Mouse (Mus musculus) embryonic facial prominence, embryonic 14.5 days (tissue): ENCODE data around the gene Pms2. TPM values are rescaled to one million over a fixed set of nuclear protein-coding genes. Genes with fewer than 3 reads are reported as not detected.

Experiments
- ATAC-seq: fragments of 200-750 bp; cut with Nextera tagmentation; 2 replicates; pipeline ENCODE4 v1.8.0; 2017; ENCODE audit warnings: low read depth, moderate number of reproducible peaks, moderate TSS enrichment
- DNase-seq: peaks from one replicate; pipeline ENCODE4 v3.0.0-alpha.2; 2015; ENCODE audit warnings: low spot score
- H3K27ac ChIP-seq: fragments of 300-500 bp; sonication (generic); replicated peaks from 2 replicates; pipeline ENCODE4 v1.5.1; 2014; ENCODE audit warnings: low read depth, mild to moderate bottlenecking, low read length, moderate library complexity
- H3K27me3 ChIP-seq: fragments of 300-500 bp; sonication (generic); replicated peaks from 2 replicates; pipeline ENCODE4 v1.6.1; 2014; ENCODE audit warnings: low read length; ENCODE audit not compliant: control insufficient read depth, insufficient read depth
- H3K36me3 ChIP-seq: fragments of 300-500 bp; sonication (generic); 2 replicates; pipeline ENCODE4 v1.6.1; 2014; ENCODE audit warnings: low read length, mixed read lengths; ENCODE audit not compliant: control insufficient read depth, insufficient read depth
- H3K4me1 ChIP-seq: fragments of 300-500 bp; sonication (generic); 2 replicates; pipeline ENCODE4 v1.6.1; 2014; ENCODE audit warnings: antibody characterized with exemption, low read length; ENCODE audit not compliant: control insufficient read depth, insufficient read depth
- H3K4me2 ChIP-seq: fragments of 300-500 bp; sonication (generic); 2 replicates; pipeline ENCODE4 v1.6.1; 2014; ENCODE audit warnings: low read depth, mild to moderate bottlenecking, low read length, moderate library complexity, mixed read lengths
- H3K4me3 ChIP-seq: fragments of 300-500 bp; sonication (generic); 2 replicates; pipeline ENCODE4 v1.5.1; 2014; ENCODE audit warnings: low read depth, mild to moderate bottlenecking, low read length
- H3K9ac ChIP-seq: fragments of 300-500 bp; sonication (generic); 2 replicates; pipeline ENCODE4 v1.6.1; 2014; ENCODE audit warnings: low read depth, mild to moderate bottlenecking, low read length, moderate library complexity, mixed read lengths
- H3K9me3 ChIP-seq: fragments of 300-500 bp; sonication (generic); 2 replicates; pipeline ENCODE4 v1.6.1; 2016; ENCODE audit warnings: low read length; ENCODE audit not compliant: control insufficient read depth
- WGBS: fragments of 180-500 bp; shearing (Covaris S2); extraction: QIAGEN DNeasy Blood & Tissue Kit; methylation state at CpG from one replicate; pipeline ENCODE4 v1.1.7; 2014; 5-methylcytosine and 5-hydroxymethylcytosine counted together
- polyA plus RNA-seq: library from polyadenylated mRNA; unstranded; fragments of >200 nt; fragmentation: Nextera tagmentation; extraction: Ambion mirVana; gene quantifications from 2 replicates; pipeline ENCODE4 v1.2.1, GENCODE M21; 2014

The Pms2 gene
- polyA plus RNA-seq, 1 experiment from 2014 or later: 20.9 TPM

DNA sequence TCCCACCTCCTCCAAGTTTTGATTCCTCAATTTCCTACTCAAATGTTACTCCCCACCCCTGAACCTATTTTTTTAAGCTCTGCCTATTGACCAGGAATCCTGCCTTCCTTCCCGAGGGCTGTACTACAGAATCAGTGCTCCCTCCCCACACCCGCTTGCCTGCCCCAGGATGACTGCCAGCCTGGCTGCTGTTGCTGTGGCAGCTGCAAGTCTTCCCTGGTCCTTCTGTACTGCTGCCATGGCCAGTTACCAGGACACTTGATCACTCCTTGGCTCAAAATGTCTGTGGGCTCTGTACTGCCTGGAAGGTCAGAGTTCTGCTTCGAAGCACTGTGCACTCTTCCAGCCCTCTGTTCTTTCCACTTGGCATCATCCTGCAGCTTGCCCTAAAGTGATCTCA, 7.7 kb upstream of the Pms2 start:
- DNase-seq (no peak), ATAC-seq (no peak)
- Histone ChIP-seq H3K36me3 (peaks cover 83% of the 10 kb centered on the region), H3K4me1 (no peaks in the 10 kb centered on the region), H3K27ac (no peak overlapping the region), H3K9ac (no peak overlapping the region), H3K9me3 (no peaks in the 10 kb centered on the region), H3K27me3 (no peaks in the 10 kb centered on the region), H3K4me2 (no peak overlapping the region), H3K4me3 (no peak overlapping the region)
- WGBS: 83% methylated on average over 3 of the region's 3 CpGs

GRCm38 (mm10) chr5:143903813-143904212, 6.0 kb upstream of the Pms2 start:
- ATAC-seq: no peak
- no peak for DNase-seq
- Histone ChIP-seq H3K4me2 (no peak overlapping the region), H3K36me3 (peaks cover 71% of the 10 kb centered on the region), H3K9ac (no peak overlapping the region), H3K4me3 (no peak overlapping the region), H3K27ac (no peak overlapping the region), H3K9me3 (no peaks in the 10 kb centered on the region), H3K27me3 (no peaks in the 10 kb centered on the region), H3K4me1 (peaks cover 7% of the 10 kb centered on the region; the same call in 1 of the 2 replicates)
- 90% methylated on average over 4 of the region's 4 CpGs for WGBS

- no peak overlapping the region for H3K4me3 ChIP-seq
- DNase-seq (no peak), ATAC-seq (no peak)
- no peak overlapping the region for H3K4me2 ChIP-seq
- H3K9me3 ChIP-seq: no peaks in the 10 kb centered on the region
- peaks cover 15% of the 10 kb centered on the region; the same call in 1 of the 2 replicates for H3K4me1 ChIP-seq
- peaks cover 51% of the 10 kb centered on the region for H3K36me3 ChIP-seq
- H3K27me3 ChIP-seq: no peaks in the 10 kb centered on the region
- 84% methylated on average over 8 of the region's 8 CpGs for WGBS
- H3K27ac ChIP-seq: no peak overlapping the region
- H3K9ac ChIP-seq: no peak overlapping the region
Measured at GRCm38 (mm10) chr5:143906429-143906828, 3.3 kb upstream of the Pms2 start.

DNA sequence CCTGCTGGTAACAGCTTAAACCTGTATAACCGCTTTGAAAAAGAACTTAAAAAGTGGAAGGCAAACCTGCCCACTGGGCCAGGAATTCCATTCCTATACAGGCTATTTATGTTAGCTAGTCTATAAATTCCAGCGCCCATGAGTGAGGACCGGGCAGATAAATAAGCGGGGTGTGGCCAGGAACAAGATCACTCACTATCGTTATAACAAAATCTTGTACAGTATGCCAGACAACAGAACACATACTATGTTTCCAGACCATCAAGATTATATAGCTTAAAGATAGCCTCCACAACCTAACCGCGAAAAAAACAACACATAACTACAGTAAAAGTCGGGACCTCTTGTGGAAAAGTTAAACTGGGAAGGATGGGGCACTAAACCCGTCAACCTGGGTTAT, 838 bp upstream of the Pms2 start:
- Histone ChIP-seq H3K4me2 (peak overlapping the region; percentile 67), H3K9ac (peak overlapping the region; percentile 55), H3K36me3 (peaks cover 33% of the 10 kb centered on the region), H3K4me1 (peaks cover 15% of the 10 kb centered on the region; the same call in 1 of the 2 replicates), H3K27ac (peak overlapping the region; percentile 77), H3K27me3 (no peaks in the 10 kb centered on the region), H3K4me3 (peak overlapping the region; percentile 76), H3K9me3 (no peaks in the 10 kb centered on the region)
- no peak for ATAC-seq
- DNase-seq: peak; percentile 14
- 2% methylated on average over 9 of the region's 9 CpGs for WGBS

DNA sequence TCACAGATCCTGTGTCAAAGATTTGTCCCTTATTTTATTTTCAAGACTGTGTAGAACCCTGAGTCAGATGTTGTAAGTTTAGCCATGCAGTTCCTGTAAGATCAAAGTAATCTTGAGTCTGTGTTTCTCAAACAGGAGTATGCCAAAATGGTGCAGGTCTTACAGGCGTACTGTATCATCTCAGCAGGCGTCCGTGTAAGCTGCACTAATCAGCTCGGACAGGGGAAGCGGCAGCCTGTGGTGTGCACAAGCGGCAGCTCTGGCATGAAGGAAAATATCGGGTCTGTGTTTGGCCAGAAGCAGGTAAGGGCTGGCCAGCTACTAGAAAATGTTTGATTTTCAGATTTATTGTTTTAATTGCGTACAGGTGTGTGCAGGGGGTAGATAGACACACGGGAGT, 6.5 kb downstream of the Pms2 start:
- ATAC-seq (no peak), DNase-seq (no peak)
- Histone ChIP-seq H3K4me3 (no peak overlapping the region), H3K27ac (no peak overlapping the region), H3K36me3 (peaks cover 65% of the 10 kb centered on the region), H3K9me3 (no peaks in the 10 kb centered on the region), H3K9ac (no peak overlapping the region), H3K4me2 (no peak overlapping the region), H3K27me3 (no peaks in the 10 kb centered on the region), H3K4me1 (no peaks in the 10 kb centered on the region)
- whole genome bisulfite sequencing: 91% methylated on average over 9 of the region's 9 CpGs

DNA sequence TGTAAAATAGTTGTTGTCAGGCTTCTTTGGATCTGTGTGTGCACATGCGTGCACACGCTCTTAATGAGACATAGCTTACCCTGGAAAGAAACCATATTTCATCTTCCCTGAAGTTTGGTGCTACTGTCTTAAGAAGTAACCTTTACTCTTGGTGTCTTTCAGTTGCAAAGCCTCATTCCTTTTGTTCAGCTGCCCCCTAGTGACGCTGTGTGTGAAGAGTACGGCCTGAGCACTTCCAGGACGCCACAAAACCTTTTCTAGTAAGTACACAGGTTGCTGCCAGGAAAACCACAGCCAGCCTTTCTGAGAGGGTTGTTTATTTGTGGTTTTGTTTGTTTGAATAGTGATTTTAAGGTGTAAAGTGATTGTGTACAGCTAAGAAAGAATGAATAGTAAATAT, 7.7 kb downstream of the Pms2 start:
- peaks cover 74% of the 10 kb centered on the region for H3K36me3 ChIP-seq
- H3K4me1 ChIP-seq: no peaks in the 10 kb centered on the region
- WGBS: 46% methylated on average over 5 of the region's 5 CpGs
- no peaks in the 10 kb centered on the region for H3K9me3 ChIP-seq
- H3K27me3 ChIP-seq: no peaks in the 10 kb centered on the region
- no peak overlapping the region for H3K4me2 ChIP-seq
- ATAC-seq (no peak), DNase-seq (peak; percentile 77)
- no peak overlapping the region for H3K27ac ChIP-seq
- H3K4me3 ChIP-seq: no peak overlapping the region
- H3K9ac ChIP-seq: no peak overlapping the region

DNA sequence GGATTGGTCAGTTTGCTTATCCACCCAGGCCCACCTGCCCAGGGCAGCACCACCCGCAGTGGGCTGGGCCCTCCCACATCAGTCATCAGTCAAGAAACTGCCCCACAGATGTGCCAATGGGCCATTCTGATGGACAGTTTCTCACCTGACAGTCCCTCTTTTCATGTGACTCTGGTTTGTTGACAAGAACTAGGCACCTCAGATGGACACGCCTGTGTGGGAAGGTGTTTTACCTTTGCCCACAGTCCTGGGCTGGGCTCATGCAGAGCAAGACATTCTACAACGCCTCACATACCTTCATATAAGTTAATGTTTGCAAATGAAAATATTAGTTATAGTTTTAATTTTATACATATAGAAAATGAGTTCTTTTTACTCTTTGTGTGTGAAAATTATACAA, 8.4 kb downstream of the Pms2 start:
- Histone ChIP-seq H3K27ac (no peak overlapping the region), H3K27me3 (no peaks in the 10 kb centered on the region), H3K4me2 (no peak overlapping the region), H3K4me1 (no peaks in the 10 kb centered on the region), H3K4me3 (no peak overlapping the region), H3K9me3 (no peaks in the 10 kb centered on the region), H3K36me3 (peaks cover 81% of the 10 kb centered on the region), H3K9ac (no peak overlapping the region)
- WGBS: 92% methylated on average over 3 of the region's 3 CpGs
- no peak for ATAC-seq
- DNase-seq: no peak

GRCm38 (mm10) chr5:143924781-143925452, 15.2 kb downstream of the Pms2 start:
- peaks cover 87% of the 10 kb centered on the region for H3K36me3 ChIP-seq
- no peak overlapping the region for H3K27ac ChIP-seq
- H3K4me3 ChIP-seq: no peak overlapping the region
- H3K9ac ChIP-seq: no peak overlapping the region
- H3K4me1 ChIP-seq: no peaks in the 10 kb centered on the region
- no peak for ATAC-seq
- WGBS: 90% methylated on average over 6 of the region's 6 CpGs
- no peak for DNase-seq
- H3K4me2 ChIP-seq: no peak overlapping the region
- no peaks in the 10 kb centered on the region for H3K27me3 ChIP-seq
- H3K9me3 ChIP-seq: no peaks in the 10 kb centered on the region

DNA sequence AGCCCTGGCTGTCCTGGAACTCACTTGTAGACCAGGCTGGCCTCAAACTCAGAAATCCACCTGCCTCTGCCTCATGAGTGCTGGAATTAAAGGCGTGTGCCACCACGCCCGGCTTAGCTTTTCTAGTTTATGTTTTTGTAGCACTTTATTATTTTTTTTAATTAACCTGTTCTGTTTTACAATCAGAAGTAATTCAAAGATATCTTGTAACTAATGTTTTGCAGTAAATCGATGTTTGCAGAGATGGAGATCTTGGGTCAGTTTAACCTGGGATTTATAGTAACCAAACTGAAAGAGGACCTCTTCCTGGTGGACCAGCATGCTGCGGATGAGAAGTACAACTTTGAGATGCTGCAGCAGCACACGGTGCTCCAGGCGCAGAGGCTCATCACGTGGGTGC, 18.1 kb downstream of the Pms2 start, which contains the start of gene Gm42421:
Gene Gm42421 (plus strand): TSS at position 301 of the 400 bp plus-strand sequence.
- no peak within 1 kb of the TSS for H3K27ac ChIP-seq
- no peak within 1 kb of the TSS for H3K4me3 ChIP-seq
- H3K27me3 ChIP-seq: no peaks in the 10 kb centered on the region
- H3K36me3 ChIP-seq: peaks cover 86% of the 10 kb centered on the region
- H3K9me3 ChIP-seq: no peaks in the 10 kb centered on the region
- no peak for ATAC-seq
- 96% methylated on average over 8 of the region's 8 CpGs for WGBS
- no peak within 1 kb of the TSS for H3K9ac ChIP-seq
- H3K4me2 ChIP-seq: no peak within 1 kb of the TSS
- no peak for DNase-seq
- no peaks in the 10 kb centered on the region for H3K4me1 ChIP-seq
